Mouse (Mus musculus) brain, adult 2 months (tissue): ENCODE results near the gene Amz1.

Experiments
- DNase-seq: peaks from one replicate; pipeline ENCODE4 v3.0.0; 2011; ENCODE audit warnings: low read depth, low spot score

The Amz1 gene

DNA sequence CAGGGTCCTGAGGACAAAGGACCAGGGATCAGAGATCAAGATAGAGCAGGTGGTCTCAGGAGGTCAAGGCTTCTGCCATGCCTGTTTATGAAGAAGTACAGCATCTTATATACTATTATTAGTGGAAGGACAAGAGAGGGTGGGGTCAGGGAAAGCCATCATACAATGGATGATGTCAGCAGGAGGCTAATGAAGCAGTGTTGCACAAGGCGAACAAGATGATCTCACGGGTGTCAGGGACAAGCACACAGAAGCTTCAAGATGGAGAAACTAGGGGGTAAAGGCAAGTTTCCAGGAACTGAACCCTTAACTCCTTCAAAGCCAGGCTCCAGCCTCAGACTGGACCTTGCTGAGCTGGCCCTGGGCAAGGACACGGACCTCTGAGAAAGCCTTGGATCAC lies 1.8 kb upstream of the Amz1 start:
- DNase-seq: no peak

DNA sequence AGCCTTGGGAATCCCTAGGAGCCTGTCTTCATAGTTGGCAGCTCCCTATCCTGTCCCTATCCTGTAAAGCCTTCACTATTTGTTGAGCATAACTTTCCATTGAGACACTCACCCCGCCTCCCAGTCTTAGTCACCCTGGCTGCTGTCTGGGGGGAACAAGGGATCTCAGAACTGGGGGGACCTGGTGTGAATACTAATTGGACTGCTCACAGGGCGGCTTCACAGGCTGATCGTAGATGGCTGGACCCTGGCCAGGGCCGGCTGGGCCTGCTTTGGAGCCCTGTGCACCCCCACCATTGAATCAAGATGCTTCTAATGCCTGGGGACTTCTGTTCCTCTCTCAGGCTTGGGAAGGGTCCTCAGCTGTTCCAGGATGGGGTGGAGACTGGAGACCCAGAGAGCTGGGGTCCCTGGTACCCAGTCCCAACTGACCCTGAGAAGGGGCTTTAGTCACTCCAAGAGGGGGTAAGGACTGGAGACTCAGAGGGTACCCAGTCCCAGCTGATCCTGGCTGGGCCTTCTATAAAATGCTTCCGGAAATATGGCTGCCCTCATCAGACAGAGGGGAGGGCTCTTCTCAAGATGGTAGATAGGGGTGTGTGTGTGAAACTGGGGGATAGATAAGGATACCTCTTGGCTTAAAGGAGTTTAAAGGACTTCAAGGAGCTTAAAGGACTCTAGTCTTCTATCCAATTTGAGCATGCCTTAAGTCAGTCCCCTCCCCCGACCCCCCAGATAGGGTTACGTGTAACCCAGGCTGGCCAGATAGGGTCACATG lies 2.3 kb downstream of the Amz1 start:
- peak; percentile 80 for DNase-seq

DNA sequence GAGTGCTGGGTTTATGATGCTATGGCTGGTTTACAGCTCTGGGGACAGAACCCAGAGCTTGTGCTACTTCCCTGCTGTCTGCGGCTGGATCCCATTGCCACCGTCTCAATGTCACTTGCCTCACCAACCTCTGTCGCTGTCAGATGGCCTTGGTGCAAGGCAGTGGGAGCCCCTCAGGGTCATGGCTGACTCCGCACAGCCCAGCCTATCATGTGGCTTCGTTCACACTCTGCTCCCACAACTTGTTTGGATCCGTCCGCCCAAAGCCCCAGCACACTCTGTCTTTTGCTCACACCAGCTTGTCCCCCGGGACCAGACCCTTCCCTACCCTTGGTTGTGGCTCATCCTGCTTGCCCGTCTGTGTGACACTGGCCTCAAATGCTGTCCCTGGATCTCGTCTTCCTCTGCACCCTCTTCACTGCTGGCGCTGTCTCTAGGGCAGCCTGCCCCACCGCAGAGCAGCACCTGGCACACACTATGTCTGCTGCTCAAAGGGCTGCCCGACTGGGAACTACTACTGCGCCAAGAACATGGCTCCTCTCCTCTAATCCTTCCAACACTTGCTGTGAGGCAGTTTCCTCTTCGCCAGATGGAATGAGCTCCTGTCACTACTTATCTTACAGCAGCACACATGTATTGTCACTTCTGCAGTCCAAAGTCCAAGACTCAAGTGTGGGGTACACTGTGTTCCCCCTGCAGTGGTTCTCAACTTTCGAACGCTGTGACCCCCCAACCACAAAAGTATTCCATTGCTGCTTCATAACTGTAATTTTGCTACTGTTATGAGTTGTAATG lies 3.2 kb downstream of the Amz1 start:
- no peak for DNase-seq

DNA sequence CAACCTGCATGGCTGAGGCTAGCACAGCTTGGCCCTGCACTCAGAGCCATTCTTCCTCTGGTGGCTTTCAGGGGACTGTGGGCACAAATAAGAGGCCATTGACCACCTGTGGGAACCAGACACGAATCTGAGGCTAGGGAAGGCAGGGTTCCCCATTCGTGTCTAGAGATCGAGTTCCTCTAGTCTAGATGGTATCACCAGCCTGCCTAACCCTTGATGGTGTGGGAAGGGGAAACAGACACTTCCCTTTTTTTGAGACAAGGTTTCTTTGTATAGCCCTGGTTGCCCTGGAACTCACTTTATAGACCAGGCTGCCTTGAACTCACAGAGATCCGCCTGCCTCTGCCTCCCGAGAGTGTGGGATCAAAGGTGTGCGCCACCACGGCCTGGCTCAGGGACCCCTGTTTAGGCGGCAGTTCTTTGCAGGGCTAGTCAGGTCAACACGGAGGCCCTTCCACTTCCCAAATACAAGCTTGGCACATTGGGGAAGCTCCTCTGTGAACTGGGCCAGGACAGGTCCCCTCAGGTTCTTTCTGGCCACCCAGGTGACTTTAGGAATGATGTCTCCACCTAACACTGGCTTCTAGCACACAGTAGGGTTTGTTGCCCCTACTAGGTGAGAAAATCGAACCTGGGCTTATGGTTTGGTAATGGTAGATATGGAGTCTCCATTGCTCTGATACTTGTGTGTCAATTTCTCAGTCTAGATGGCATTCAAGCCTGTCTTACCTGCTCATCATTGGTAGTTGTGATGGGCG lies 7.3 kb downstream of the Amz1 start:
- DNase-seq: peak; percentile 27

DNA sequence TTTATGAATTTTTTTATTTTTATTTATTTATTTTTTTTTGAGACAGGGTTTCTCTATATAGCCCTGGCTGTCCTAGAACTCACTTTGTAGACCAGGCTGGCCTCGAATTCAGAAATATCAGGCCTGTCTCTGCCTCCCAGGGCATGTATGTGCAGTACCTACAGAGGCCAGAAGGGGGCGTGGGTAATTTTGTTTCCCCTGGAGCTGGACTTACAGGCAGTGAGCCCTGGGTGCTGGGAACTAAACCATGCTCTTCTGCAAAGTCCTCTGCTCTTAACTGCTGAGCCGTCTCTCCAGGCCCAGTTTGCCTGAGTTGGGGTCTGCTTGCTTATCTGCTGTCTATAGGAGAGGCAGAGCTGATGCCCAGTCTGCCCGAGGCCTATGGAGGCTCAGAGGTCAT lies 8.3 kb downstream of the Amz1 start:
- no peak for DNase-seq

DNA sequence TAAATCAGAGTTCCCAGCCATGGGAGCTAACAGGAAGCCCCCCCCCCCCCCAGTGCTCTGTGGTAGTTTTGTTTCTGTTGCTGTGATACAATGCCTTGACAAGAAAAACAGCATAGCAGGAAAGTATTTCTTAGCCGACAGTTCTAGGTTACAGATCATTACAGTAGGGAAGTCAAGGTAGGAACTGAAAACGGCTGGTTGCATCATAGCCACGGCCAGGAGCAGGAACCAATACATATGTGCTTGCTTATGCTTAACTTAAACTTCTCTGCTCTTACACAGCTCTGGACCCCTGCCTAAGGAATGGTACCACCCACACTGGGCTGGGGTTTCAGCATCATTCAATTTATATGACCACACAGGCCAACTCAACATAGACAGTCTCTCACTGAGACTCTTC lies 9.4 kb downstream of the Amz1 start:
- DNase-seq: no peak

DNA sequence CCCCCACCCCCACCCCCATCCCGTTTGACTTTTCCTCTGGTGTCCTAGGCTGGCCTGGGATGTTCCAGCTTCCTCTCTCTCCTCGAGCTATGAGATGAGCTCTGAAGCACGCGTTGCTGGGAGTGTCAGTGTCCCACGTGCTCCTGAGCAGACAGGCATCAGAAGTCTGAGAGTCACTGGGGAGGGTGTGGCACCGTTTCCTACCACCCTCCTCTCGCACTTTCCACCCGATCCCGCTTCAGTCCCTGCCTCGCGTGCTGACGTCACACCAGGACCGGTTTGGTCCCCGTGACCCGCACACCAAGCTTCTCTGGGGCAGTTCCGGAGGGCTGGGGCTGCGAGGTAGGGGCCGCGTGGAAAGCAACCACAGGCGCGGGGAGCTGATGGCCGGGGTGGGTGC lies 11.4 kb downstream of the Amz1 start:
- peak; percentile 70 for DNase-seq

DNA sequence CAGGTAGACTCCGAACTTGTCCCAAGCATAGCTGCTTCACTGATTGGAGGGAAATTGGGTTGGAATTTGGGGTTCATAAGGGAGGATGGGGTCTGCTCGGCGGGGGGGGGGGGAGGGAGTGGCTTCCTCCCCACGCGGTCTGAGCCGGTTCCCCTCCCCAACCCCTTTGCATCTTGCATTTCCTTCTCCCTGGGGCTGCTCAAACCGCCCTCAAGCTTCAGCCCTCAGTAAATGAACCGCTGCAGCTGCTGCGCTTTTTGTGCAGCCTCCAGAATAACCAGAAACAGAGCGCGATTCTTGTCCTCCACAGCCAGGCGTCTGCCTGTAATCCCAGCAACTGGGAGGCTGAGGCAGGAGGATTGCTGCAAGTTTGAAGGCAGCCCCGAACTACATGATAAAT lies 12.2 kb downstream of the Amz1 start:
- no peak for DNase-seq

DNA sequence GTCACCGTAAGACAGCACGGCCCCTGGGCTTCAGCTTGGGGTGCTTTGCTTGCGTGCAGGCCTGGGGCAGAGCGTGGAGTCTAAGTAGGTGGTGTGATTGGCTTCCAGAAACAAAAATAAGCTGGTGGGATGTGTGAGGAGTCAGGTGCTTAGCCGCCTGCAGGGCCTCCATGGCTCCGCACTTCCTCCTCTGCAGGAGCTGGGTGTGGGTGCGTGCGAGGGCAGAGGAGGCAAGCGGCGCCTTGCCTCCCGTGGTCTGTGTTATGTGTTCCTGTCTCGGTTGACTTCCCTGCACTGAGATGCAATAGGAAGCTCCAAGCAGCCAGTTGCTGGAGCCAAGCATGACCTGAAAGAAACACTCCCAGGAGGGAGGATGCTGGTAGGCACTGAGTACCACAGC lies 15.9 kb downstream of the Amz1 start:
- peak; percentile 69 for DNase-seq

DNA sequence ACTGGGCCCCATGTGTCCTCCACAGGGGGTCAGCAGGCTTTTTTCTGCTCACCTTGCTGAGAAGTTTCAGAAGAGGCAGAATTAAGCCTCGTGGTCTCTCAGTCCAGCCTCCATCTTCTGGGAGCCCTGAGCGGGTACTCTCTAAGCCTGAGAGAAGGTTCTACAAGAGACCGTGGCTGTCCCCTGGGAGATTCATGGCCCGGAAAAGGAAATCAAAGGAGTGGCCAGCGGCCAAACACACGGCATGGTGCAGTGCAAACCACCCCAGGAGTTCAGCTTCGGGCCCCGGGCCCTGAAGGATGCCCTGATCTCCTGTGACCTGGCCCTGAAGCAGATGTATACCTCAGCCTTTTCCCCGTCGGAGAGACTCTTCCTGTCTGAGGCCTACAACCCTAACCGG lies 17.1 kb downstream of the Amz1 start:
- DNase-seq: no peak

DNA sequence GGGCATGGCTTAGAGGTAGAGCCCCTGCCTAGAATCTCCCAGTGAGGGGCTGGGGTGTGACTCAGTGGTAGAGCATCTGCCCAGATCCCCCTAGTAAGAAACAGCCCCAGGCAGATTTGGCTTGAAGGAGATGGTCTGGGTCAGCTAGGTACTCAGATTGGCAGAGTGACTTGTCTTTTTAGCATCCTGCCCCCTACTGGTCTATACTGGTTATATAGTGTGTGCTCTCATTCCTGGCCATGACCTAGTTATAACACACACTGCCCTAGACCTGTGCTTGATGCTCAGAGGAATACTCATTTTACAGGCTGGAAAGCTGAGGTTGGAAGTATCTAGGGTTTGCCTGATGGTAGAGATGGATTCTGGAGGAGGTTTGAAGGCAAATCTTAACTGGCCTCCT lies 17.9 kb downstream of the Amz1 start:
- peak; percentile 69 for DNase-seq

DNA sequence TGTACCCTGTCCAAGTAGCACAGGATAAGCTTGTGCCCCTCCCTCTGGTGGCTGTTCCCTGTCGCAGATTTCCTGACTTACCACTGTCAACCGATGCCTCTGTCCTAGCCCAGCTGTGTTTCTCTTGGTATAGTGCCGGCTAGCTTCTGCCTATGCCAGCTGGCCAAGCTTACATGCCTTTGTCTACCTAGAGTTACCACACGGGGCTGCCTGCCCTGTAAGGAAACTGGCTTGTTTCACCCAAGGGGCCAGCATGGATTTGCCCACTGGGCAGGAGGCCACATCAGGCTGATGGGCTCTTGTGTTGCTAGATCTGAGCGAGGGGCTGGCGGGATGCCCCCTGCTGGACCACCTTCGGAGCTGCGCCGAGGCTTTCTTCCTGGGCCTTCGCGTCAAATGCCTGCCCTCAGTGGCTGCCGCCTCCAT lies 19.8 kb downstream of the Amz1 start:
- no peak for DNase-seq

DNA sequence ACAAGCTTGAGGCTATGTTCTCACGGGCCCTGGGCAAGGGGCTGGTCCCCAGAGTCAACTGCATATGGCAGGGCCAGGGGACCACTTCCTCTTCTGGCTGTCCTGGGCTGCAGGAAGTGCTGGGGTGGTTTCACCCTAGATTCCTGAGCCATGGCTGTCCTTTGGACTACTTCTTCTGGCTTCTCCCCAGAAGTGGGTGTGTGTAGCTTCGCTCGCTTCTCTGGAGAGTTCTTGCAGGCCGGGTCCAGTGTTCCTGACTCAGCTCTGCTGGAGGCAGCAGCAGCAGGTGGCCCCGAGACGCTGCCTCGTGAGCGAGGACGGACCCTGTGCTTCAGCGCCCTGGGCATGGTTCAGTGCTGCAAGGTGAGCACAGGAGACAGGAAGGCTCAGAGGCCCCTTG lies 24.5 kb downstream of the Amz1 start:
- no peak for DNase-seq

DNA sequence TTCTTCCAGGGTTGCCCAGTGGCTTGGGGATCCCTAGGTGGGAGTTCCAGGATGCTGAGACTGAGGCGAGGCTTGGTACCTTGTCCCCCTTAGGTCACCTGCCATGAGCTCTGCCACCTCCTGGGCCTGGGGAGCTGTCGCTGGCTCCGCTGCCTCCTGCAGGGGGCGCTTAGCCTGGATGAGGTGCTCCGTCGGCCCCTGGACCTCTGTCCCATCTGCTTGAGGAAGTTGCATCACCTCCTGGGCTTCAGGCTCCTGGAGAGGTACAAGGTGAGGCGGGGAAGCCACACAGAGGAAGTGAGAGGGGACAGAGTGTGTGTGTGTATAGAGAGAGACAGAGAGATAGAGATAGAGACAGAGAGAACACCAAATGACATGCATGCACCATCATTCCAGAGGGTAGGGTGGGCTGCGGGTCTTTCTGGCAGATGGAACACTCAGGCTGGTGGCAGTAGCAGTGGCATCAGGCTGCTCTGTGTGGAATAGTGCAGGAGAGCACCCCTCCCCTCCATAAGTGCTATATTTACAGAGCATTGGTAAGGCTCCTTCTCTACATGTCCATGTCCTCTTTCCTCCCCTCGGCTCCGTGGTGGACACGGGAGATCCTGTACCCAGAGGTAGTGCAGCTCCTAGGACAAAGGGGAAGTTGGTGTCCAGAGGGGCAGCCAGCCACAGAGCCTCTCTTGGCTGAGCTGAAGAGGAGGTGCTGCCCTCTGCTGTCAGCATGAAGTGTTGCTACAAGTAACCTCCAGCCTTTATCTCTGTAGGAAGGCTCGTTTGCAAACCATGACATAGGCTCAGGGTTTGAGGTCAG lies 25.3 kb downstream of the Amz1 start:
- peak; percentile 89 for DNase-seq

DNA sequence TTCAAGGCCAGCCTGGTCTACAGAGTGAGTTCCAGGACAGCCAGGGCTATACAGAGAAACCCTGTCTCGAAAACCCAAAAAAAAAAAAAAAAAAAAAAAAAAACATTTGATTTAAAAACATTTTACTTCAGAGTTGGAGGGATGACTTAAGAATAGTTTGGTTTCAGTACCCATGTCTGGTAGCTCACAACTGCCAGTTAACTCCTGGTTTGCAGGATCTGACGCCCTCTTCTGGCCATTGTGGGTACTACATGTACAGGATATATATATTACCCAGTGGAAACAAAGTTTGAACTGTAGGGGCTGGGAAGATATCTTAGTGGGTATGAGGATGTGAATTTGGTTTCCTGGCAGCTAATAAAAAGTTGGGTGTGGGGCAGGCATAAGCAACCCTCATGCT lies 27.0 kb downstream of the Amz1 start:
- DNase-seq: no peak

DNA sequence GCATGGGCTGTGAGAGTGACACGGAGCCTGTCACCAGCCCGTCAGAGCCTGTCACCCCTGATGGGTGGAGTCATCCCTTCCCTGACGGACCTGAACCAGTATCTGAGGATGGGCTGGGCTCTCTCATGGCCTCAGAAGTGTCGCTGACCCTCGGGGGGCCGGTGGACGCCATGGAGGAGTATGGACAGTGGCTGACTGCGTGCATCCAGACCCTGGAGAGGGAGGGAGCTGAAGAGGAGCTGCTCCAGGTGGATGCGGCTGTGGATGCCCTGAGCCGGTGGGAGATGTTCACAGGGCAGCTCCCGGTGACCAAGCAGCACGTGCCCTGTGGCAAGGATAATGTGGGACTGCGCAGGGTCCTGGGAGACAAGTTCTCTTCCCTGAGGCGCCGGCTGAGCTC lies 28.1 kb downstream of the Amz1 start:
- DNase-seq: no peak

DNA sequence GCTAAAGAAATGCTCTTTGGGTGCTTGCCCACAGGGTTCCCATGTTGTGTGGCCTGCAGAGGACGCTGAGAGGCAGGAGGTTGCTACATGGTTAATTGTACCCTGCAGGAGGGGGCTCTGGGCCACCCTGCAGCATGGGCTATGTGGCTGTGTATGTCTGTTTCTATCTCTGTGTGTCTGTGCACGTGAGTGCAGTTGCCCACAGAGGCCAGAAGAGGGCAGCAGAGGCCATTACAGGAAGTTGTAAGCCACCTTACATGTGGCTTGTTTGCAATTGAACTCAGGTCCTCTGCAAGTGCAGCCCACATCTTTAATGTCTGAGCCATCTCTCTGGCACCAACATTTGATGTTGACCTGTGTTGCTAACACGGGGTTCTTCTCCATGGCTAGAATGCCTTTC lies 28.7 kb downstream of the Amz1 start:
- DNase-seq: no peak

DNA sequence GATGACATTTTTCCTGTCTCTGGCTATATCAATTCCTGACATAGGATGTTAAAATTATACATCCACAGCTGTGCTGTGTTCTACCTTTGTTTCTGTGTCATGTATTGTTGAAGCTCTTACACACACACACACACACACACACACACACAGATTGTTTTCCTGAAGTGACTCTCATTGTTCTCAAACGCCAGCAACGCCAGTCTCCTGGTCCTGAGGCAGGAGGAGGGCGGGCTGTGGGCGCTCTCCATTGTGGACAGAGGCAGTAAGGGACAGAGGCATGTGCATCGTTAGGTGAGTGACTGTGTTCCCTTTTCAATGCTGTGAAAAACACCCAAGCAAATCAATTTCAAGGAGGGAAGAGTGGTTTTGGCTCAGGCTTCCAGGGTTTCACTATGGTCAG lies 29.3 kb downstream of the Amz1 start:
- no peak for DNase-seq

DNA sequence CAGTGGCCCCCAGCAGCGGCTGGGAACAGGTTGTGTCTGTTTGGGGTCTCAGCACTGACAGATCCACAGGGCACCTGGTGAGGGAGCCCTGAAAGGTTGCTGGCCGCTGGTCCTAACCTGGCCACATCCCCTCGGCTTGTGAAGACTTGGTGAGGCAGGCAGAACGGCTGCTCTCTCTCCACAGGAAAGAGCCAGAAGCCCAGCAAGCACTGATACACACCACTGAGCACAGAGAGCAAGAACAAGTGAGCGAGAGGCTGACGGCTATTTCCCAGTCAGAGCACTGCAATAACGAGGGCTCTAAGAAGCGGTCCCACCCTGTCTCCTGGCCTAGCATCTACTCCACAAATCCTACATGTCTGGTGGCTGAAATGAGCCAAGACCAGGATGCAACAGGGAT lies 34.9 kb downstream of the Amz1 start:
- no peak for DNase-seq

DNA sequence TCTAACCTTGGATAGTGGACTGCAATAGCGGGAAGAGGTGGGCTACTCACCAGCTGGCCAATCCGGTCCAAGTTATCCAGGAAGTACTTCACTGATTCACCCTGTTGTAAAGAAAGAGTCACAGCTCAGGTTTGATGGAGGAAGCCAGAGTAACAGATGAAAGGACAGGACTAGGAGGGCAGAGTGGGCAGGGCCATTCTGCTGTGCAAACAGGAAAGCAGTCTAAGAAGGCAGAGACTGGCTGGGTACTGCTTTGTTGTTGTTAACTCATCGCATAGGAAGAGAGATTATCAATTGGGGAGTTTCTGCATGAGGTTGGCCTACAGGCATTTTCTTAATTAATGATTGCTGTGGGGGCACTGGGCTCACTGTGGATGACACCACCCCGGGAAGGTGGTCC lies 38.6 kb downstream of the Amz1 start:
- no peak for DNase-seq

DNA sequence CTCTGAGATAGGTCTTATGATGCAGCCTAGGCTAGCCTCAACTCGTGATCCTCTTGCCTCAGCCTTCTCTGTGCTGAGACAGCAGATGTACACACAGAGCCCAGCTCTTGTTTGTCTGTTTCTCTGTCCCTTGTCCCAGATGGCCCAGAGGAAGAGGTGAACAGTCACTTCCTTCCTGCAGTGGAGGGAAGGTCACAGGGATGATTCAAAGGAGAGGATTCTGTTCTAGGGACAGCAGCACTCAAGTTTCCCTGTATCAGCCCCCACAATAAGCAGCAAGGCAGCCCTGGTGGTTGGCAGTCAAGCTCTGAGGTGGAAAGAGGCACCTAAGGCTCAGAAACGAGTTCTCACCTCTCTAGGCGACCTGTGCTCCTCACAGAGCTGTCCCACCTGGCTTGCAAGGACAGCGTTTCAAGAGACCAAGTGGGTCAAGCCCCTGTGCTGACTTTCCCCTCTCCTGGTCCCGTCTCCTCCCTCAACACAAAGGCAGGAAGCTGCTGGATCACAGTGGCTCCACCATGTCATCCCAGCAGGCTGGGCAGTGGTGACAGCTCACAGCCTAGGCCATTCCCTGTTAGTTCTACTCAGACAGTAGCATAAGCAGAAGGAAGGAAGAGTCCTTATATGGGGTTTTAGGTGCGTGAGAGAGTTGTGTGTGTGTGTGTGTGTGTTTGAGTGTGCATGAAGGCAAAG lies 41.1 kb downstream of the Amz1 start:
- DNase-seq: peak; percentile 60
